ENCODE assay signal across 8 mouse cellular contexts in the genomic region with DNA sequence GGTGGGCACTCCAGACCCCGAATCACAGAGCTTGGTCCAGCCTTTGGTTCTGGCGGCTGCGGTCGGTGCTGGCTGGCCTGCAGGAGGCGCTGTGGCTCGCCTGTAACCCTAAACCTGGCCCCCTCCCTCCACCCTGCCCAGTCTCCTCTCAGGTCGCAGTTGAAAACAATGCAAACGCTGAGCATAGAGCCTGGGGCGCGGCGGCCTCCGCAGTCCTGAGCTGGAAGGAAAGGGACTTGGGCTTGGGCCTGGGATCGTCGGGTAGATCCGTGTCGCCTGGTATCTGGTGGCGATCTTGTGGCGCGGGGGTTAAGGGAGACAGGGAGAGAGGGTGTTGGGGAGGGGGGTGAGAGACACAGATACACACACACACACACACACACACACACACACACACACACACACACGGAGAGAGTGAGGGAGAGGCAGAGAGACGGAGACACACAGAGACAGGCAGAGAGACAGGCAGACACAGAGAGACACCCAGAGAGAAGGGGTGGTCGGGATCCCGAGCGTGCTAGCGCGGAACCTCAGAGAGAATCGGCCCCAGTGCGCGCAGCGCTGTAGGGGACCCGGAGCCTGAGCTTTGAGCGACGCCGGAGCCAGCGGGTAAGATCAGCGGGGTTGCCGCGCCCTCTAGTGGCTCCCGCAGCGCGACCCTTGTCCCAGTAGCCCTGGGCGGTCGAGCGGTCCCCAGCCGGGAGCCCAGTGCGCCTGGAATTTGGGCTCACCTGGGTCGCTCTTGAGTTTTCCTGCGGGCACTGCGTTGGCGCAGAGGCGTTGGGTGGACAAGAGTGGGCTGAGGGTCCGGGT. TPM values are rescaled to one million over a fixed set of nuclear protein-coding genes. Genes with fewer than 3 reads are reported as not detected.
DNase-seq lines count a peak whose midpoint lies in the region; ATAC-seq lines count a peak whose summit lies in the region.

No protein-coding gene starts in this region.

- H3K27ac ChIP-seq in hindbrain, embryonic 13.5 days = peak overlapping the region; percentile 48; the same call in 1 of the 2 replicates

- peak; percentile 88 for ATAC-seq in hindbrain, embryonic 13.5 days (ENCODE audit: low FRiP score)

- H3K4me3 ChIP-seq in hindbrain, embryonic 13.5 days = peak overlapping the region; percentile 50

- H3K36me3 ChIP-seq in hindbrain, embryonic 13.5 days = no peaks in the 10 kb centered on the region

- no peaks in the 10 kb centered on the region for H3K9me3 ChIP-seq in hindbrain, embryonic 13.5 days

- under 1% methylated on average over 52 of the region's 52 CpGs for WGBS in hindbrain, embryonic 13.5 days

- H3K27me3 ChIP-seq in hindbrain, embryonic 13.5 days = peaks cover 64% of the 10 kb centered on the region

- DNase-seq in Muller cell, postnatal 12 days (ENCODE audit: inconsistent ontology term) = peak; percentile 84
- DNase-seq in cerebellum, adult 9-11 months = peak; percentile 39
- peak; percentile 73 to 79 for DNase-seq in frontal cortex, postnatal 36 days (ENCODE audit: low spot score in 2 of 2)
- DNase-seq in layer of hippocampus, postnatal 36 days = peak; percentile 72 to 74
- DNase-seq in lung, postnatal 25 days (ENCODE audit: low spot score) = peak; percentile 82
- peak; percentile 62 for DNase-seq in retina, postnatal 7 days (ENCODE audit: low read depth, low spot score)
- peak; percentile 93 for DNase-seq in thymus, postnatal 4 days

- peak overlapping the region; percentile 82 for H3K4me2 ChIP-seq in hindbrain, embryonic 13.5 days

- H3K9ac ChIP-seq in hindbrain, embryonic 13.5 days = peak overlapping the region; percentile 71

- H3K4me1 ChIP-seq in hindbrain, embryonic 13.5 days (replicated peaks) = peaks cover 44% of the 10 kb centered on the region

RNA-seq across cellular contexts. Expression of a gene that starts 3.9 kb away (rescaled TPM):
- 11.3 and 12.4 TPM in 2 replicates for polyA plus RNA-seq in hindbrain, embryonic 13.5 days (2015; fragmentation: Nextera tagmentation; extraction: Ambion mirVana)
- 10 to 100 TPM; 37.0 to 40.1 TPM for total RNA-seq in layer of hippocampus, postnatal 36 days (2021)

Comparison
In these comparisons a context has a peak if more than half of its experiments do, and no peak if none do; other contexts are left out.
1. Peak in every context shown above with its lines: DNase-seq, ATAC-seq, H3K4me3 ChIP-seq and H3K27ac ChIP-seq.
2. DNase-seq: peak in every context shown above with its lines; median percentile 93 in thymus, postnatal 4 days; 84 in Muller cell, postnatal 12 days; 82 in lung, postnatal 25 days; 76 in frontal cortex, postnatal 36 days; 73 in layer of hippocampus, postnatal 36 days; 62 in retina, postnatal 7 days; 39 in cerebellum, adult 9-11 months.